In the genomic region with DNA sequence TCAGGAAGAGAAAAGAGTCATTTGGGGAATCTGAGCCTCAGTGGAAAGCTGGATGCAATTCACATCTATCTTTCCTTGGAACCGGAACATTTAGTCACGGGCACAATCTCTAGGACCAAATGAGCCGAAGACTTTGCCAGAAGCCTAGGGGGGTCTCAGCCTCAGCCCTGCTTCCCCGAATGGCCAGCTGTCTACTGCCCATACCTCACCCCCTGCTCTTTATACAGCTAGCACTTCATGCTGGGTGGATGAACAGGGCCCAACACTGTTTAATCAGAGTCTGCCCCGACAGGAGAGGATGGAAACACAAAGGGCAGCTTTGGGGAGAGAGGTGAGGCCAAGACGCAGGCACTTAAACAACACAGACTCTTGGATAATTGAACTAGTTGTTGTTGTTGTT, we compare ENCODE assay signal across 14 mouse cellular contexts. TPM values are rescaled to one million over a fixed set of nuclear protein-coding genes. Genes with fewer than 3 reads are reported as not detected.
DNase-seq lines count a peak whose midpoint lies in the region; ATAC-seq and TF ChIP-seq lines count a peak whose summit lies in the region.
"Had no signal": no experiment of that assay in that cellular context is flagged by ENCODE, and none has a peak within 500 bp of the region (broad histone marks: within the 10 kb centered on the region; RNA-seq: fewer than 3 reads in every experiment).

No protein-coding gene starts in this region.

- H3K27ac ChIP-seq in liver, embryonic 12.5 days, result peak overlapping the region; percentile 59; the same call in 1 of the 2 replicates
- no peak overlapping the region for H3K27ac ChIP-seq in liver, postnatal 0 days (ENCODE audit: low read depth)
- peak overlapping the region; percentile 70 for H3K27ac ChIP-seq in forebrain, embryonic 12.5 days
- no peak overlapping the region for H3K27ac ChIP-seq in limb, embryonic 13.5 days
- H3K27ac ChIP-seq in neural tube, embryonic 15.5 days (replicated peaks), result peak overlapping the region; percentile 56; the same call in 1 of the 2 replicates
- H3K27ac ChIP-seq in kidney, adult 2 months (ENCODE audit: insufficient read depth, low read depth, low read length), result no peak overlapping the region
- H3K27ac ChIP-seq: embryonic facial prominence, embryonic 12.5 days had no signal

- H3K9me3 ChIP-seq in liver, embryonic 12.5 days (replicated peaks), result no peaks in the 10 kb centered on the region
- H3K9me3 ChIP-seq in liver, postnatal 0 days (ENCODE audit: low read length), result no peaks in the 10 kb centered on the region
- no peaks in the 10 kb centered on the region for H3K9me3 ChIP-seq in forebrain, embryonic 12.5 days
- no peaks in the 10 kb centered on the region for H3K9me3 ChIP-seq in limb, embryonic 13.5 days
- H3K9me3 ChIP-seq in neural tube, embryonic 15.5 days (replicated peaks), result no peaks in the 10 kb centered on the region
- H3K9me3 ChIP-seq: embryonic facial prominence, embryonic 12.5 days had no signal

- no peak for TF ChIP-seq POLR2A in kidney, adult 2 months (IDR thresholded peaks at IDR 0.05; ENCODE audit: low read depth, low read length)

- no peak overlapping the region for H3K4me2 ChIP-seq in liver, embryonic 12.5 days
- H3K4me2 ChIP-seq in liver, postnatal 0 days (ENCODE audit: low read depth, low read length), result no peak overlapping the region
- no peak overlapping the region for H3K4me2 ChIP-seq in forebrain, embryonic 12.5 days
- H3K4me2 ChIP-seq in limb, embryonic 13.5 days (replicated peaks), result no peak overlapping the region
- no peak overlapping the region for H3K4me2 ChIP-seq in neural tube, embryonic 15.5 days
- H3K4me2 ChIP-seq: embryonic facial prominence, embryonic 12.5 days had no signal

- intact Hi-C loops in left cerebral cortex, postnatal 14 days (cut with DNase I), result no loop called here

- 81% methylated on average over 6 of the region's 6 CpGs for WGBS in liver, embryonic 12.5 days (ENCODE audit: insufficient replicate concordance)
- 80% methylated on average over 6 of the region's 6 CpGs for WGBS in liver, postnatal 0 days (ENCODE audit: insufficient replicate concordance)
- WGBS in forebrain, embryonic 12.5 days, result 24% methylated on average over 6 of the region's 6 CpGs
- 69% methylated on average over 6 of the region's 6 CpGs for WGBS in limb, embryonic 13.5 days
- 20% methylated on average over 6 of the region's 6 CpGs for WGBS in neural tube, embryonic 15.5 days
- WGBS in kidney, adult 2 months, result 87% methylated on average over 6 of the region's 6 CpGs

- H3K9ac ChIP-seq in liver, embryonic 12.5 days, result no peak overlapping the region
- no peak overlapping the region for H3K9ac ChIP-seq in liver, postnatal 0 days (replicated peaks)
- no peak overlapping the region for H3K9ac ChIP-seq in forebrain, embryonic 12.5 days
- no peak overlapping the region for H3K9ac ChIP-seq in limb, embryonic 13.5 days
- no peak overlapping the region for H3K9ac ChIP-seq in neural tube, embryonic 15.5 days (replicated peaks)
- H3K9ac ChIP-seq: embryonic facial prominence, embryonic 12.5 days had no signal

- H3K4me1 ChIP-seq in liver, embryonic 12.5 days, result peaks cover 55% of the 10 kb centered on the region
- H3K4me1 ChIP-seq in liver, postnatal 0 days (ENCODE audit: insufficient read depth), result peaks cover 5% of the 10 kb centered on the region
- peaks cover 49% of the 10 kb centered on the region for H3K4me1 ChIP-seq in forebrain, embryonic 12.5 days
- H3K4me1 ChIP-seq in limb, embryonic 13.5 days, result peaks cover 7% of the 10 kb centered on the region
- H3K4me1 ChIP-seq in neural tube, embryonic 15.5 days, result peaks cover 45% of the 10 kb centered on the region
- H3K4me1 ChIP-seq in kidney, adult 2 months (ENCODE audit: control insufficient read depth, insufficient read depth, low read length), result no peaks in the 10 kb centered on the region

- no peak for TF ChIP-seq CTCF in liver, postnatal 0 days (IDR thresholded peaks at IDR 0.05; ENCODE audit: low read depth)
- TF ChIP-seq CTCF in kidney, adult 2 months (conservative IDR thresholded peaks at IDR 0.05; ENCODE audit: insufficient read depth, insufficient read length, low read depth, low read length), result no peak

- no peak for TF ChIP-seq EP300 in liver, postnatal 0 days (IDR thresholded peaks at IDR 0.05; ENCODE audit: low read depth)

- no peak for DNase-seq in liver, postnatal 0 days
- DNase-seq in urinary bladder, adult 18-20 months (ENCODE audit: low spot score in 2 of 2), result no peak
- DNase-seq in left cerebral cortex, postnatal 14 days (ENCODE audit: low spot score in 2 of 2), result no peak
- DNase-seq in kidney, adult 2 months, result no peak
- DNase-seq: gastrocnemius, postnatal 10 days; kidney, postnatal 36 days; right cerebral cortex, postnatal 4 days; thymus, adult 2 months had no signal

- ATAC-seq in liver, embryonic 12.5 days, result no peak
- ATAC-seq in liver, postnatal 0 days, result no peak
- ATAC-seq in forebrain, embryonic 12.5 days (ENCODE audit: low FRiP score), result no peak
- peak; percentile 31; the same call in 1 of the 2 replicates for ATAC-seq in limb, embryonic 13.5 days (ENCODE audit: low FRiP score, low read depth)
- no peak for ATAC-seq in neural tube, embryonic 15.5 days (ENCODE audit: low FRiP score)

- peaks cover 8% of the 10 kb centered on the region; the same call in 1 of the 2 replicates for H3K36me3 ChIP-seq in liver, embryonic 12.5 days
- peaks cover 24% of the 10 kb centered on the region for H3K36me3 ChIP-seq in liver, postnatal 0 days (replicated peaks; ENCODE audit: insufficient read depth, low read length)
- H3K36me3 ChIP-seq in forebrain, embryonic 12.5 days (replicated peaks), result peaks cover 35% of the 10 kb centered on the region
- peaks cover 49% of the 10 kb centered on the region for H3K36me3 ChIP-seq in limb, embryonic 13.5 days
- peaks cover under 1% of the 10 kb centered on the region; the same call in 1 of the 2 replicates for H3K36me3 ChIP-seq in neural tube, embryonic 15.5 days
- H3K36me3 ChIP-seq in kidney, adult 2 months (ENCODE audit: control insufficient read depth, insufficient read depth, low read length), result no peaks in the 10 kb centered on the region

- H3K4me3 ChIP-seq in liver, embryonic 12.5 days, result no peak overlapping the region
- no peak overlapping the region for H3K4me3 ChIP-seq in liver, postnatal 0 days (ENCODE audit: low read depth, low read length)
- H3K4me3 ChIP-seq in forebrain, embryonic 12.5 days (replicated peaks), result no peak overlapping the region
- no peak overlapping the region for H3K4me3 ChIP-seq in limb, embryonic 13.5 days
- no peak overlapping the region for H3K4me3 ChIP-seq in neural tube, embryonic 15.5 days (replicated peaks)
- no peak overlapping the region for H3K4me3 ChIP-seq in kidney, adult 2 months (ENCODE audit: insufficient read depth, low read depth, low read length)
- H3K4me3 ChIP-seq: embryonic facial prominence, embryonic 12.5 days; myocyte had no signal

- no peaks in the 10 kb centered on the region for H3K27me3 ChIP-seq in liver, embryonic 12.5 days (replicated peaks)
- no peaks in the 10 kb centered on the region for H3K27me3 ChIP-seq in liver, postnatal 0 days (ENCODE audit: insufficient read depth, low read length)
- no peaks in the 10 kb centered on the region; the same call in 1 of the 2 replicates for H3K27me3 ChIP-seq in forebrain, embryonic 12.5 days
- no peaks in the 10 kb centered on the region for H3K27me3 ChIP-seq in limb, embryonic 13.5 days
- H3K27me3 ChIP-seq in neural tube, embryonic 15.5 days (replicated peaks), result no peaks in the 10 kb centered on the region
- no peaks in the 10 kb centered on the region for H3K27me3 ChIP-seq in kidney, adult 2 months (replicated peaks; ENCODE audit: control insufficient read depth, insufficient read depth, low read length)
- H3K27me3 ChIP-seq: embryonic facial prominence, embryonic 12.5 days had no signal

RNA-seq across cellular contexts. Expression of a gene that starts 53.8 kb away (rescaled TPM):
- 8.9 and 9.5 TPM in 2 replicates for polyA plus RNA-seq in liver, embryonic 12.5 days (2016; fragmentation: Nextera tagmentation; extraction: Ambion mirVana)
- polyA plus RNA-seq in liver, postnatal 0 days (2015; fragmentation: Nextera tagmentation; extraction: Ambion mirVana), result 4.2 and 5.4 TPM in 2 replicates
- 13.8 and 15.6 TPM in 2 replicates for polyA plus RNA-seq in forebrain, embryonic 12.5 days (2016; fragmentation: Nextera tagmentation; extraction: Ambion mirVana)
- 23.6 and 24.3 TPM in 2 replicates for polyA plus RNA-seq in limb, embryonic 13.5 days (2015; fragmentation: Nextera tagmentation; extraction: Ambion mirVana)
- 17.1 and 19.7 TPM in 2 replicates for polyA plus RNA-seq in neural tube, embryonic 15.5 days (2015; fragmentation: Nextera tagmentation; extraction: Ambion mirVana)
- 10 to 100 TPM; 33.0 to 34.7 TPM for total RNA-seq in left cerebral cortex, postnatal 14 days (2021)
- 13.8 and 17.6 TPM in 2 replicates for polyA plus RNA-seq in kidney, adult 2 months (2012; rRNA removed)

Comparison
In these comparisons a context has a peak if more than half of its experiments do, and no peak if none do; other contexts are left out.
1. H3K27ac ChIP-seq: peak in liver, embryonic 12.5 days (single experiment), forebrain, embryonic 12.5 days (single experiment) and neural tube, embryonic 15.5 days (single experiment); none in liver, postnatal 0 days (single experiment), limb, embryonic 13.5 days (single experiment) and kidney, adult 2 months (single experiment).